In genomic region chr11:76739125-76739524, GRCm38 (mm10) we compare ENCODE assay signal across 8 mouse cellular contexts. TPM values are rescaled to one million over a fixed set of nuclear protein-coding genes. Genes with fewer than 3 reads are reported as not detected.
DNase-seq lines count a peak whose midpoint lies in the region; TF ChIP-seq lines count a peak whose summit lies in the region.
"Had no signal": no experiment of that assay in that cellular context is flagged by ENCODE, and none has a peak within 500 bp of the region (broad histone marks: within the 10 kb centered on the region; RNA-seq: fewer than 3 reads in every experiment).

No protein-coding gene starts in this region.

- no peak overlapping the region for H3K4me3 ChIP-seq in layer of hippocampus, adult 2 months
- H3K4me3 ChIP-seq: heart, embryonic 13.5 days had no signal

- H3K27ac ChIP-seq in layer of hippocampus, adult 2 months = no peak overlapping the region
- H3K27ac ChIP-seq: heart, embryonic 13.5 days had no signal

- DNase-seq in layer of hippocampus, adult 2 months (ENCODE audit: low spot score in 2 of 2) = no peak
- DNase-seq in layer of hippocampus, postnatal 36 days = no peak
- peak; percentile 67 for DNase-seq in ES-CJ7 (ENCODE audit: low read depth, low spot score)
- DNase-seq in brain, embryonic 14.5 days (ENCODE audit: low read depth) = peak; percentile 39
- DNase-seq in retina, embryonic 14.5 days (ENCODE audit: low spot score) = peak; percentile 27
- no peak for DNase-seq in left cerebral cortex, adult 8-10 months (ENCODE audit: low spot score in 2 of 2)
- DNase-seq in frontal cortex, adult 2 months (ENCODE audit: extremely low spot score in 1 of 2, low spot score in 1 of 2) = no peak

- TF ChIP-seq POLR2A in brain, embryonic 14.5 days (IDR thresholded peaks at IDR 0.05; ENCODE audit: borderline replicate concordance, extremely low read depth, insufficient read depth, insufficient read length, poor library complexity, severe bottlenecking) = no peak

- TF ChIP-seq CTCF in layer of hippocampus, adult 2 months (conservative IDR thresholded peaks at IDR 0.05) = peak; percentile 72
- TF ChIP-seq CTCF in brain, embryonic 14.5 days (IDR thresholded peaks at IDR 0.05; ENCODE audit: borderline replicate concordance, extremely low read depth, insufficient read depth, insufficient read length) = peak; percentile 62

RNA-seq across cellular contexts. Expression of gene Gosr1, which starts 24.3 kb away (rescaled TPM):
- total RNA-seq in layer of hippocampus, adult 2 months (2021) = 10 to 100 TPM; 53.4 to 54.7 TPM
- 10 to 100 TPM; 59.6 to 60.3 TPM for total RNA-seq in layer of hippocampus, postnatal 36 days (2021)
- polyA plus RNA-seq in brain, embryonic 14.5 days (2012; rRNA removed) = 24.1 and 27.0 TPM in 2 replicates
- 10 to 100 TPM; 40.7 to 61.7 (median 52.5) TPM for total RNA-seq in left cerebral cortex, adult 8-10 months (2022)
- 27.9 and 28.7 TPM in 2 replicates for polyA plus RNA-seq in frontal cortex, adult 2 months (2012; rRNA removed)

RNA-seq across cellular contexts. Expression of gene Trarg1, which starts 59.5 kb away (rescaled TPM):
- under 1 TPM; 0.42 to 0.54 TPM for total RNA-seq in layer of hippocampus, adult 2 months (2021)
- under 1 TPM; 0.17 to 0.51 TPM for total RNA-seq in layer of hippocampus, postnatal 36 days (2021)
- polyA plus RNA-seq in brain, embryonic 14.5 days (2012; rRNA removed) = 0.10 and 0.14 TPM in 2 replicates
- total RNA-seq in left cerebral cortex, adult 8-10 months (2022) = under 1 TPM; 0.48 to 0.80 (median 0.56) TPM
- polyA plus RNA-seq in frontal cortex, adult 2 months (2012; rRNA removed) = 0.10 and 0.23 TPM in 2 replicates

Comparison
In these comparisons a context has a peak if more than half of its experiments do, and no peak if none do; other contexts are left out.
1. DNase-seq: peak in ES-CJ7 (single experiment), brain, embryonic 14.5 days (single experiment) and retina, embryonic 14.5 days (single experiment); none in layer of hippocampus, adult 2 months (0 of 2), layer of hippocampus, postnatal 36 days (0 of 2), left cerebral cortex, adult 8-10 months (0 of 2) and frontal cortex, adult 2 months (0 of 2).